ENCODE assay signal across 15 mouse cellular contexts in genomic region chr10:96438398-96439103, GRCm38 (mm10).
"Had no signal": no experiment of that assay in that cellular context is flagged by ENCODE, and none has a peak within 500 bp of the region (broad histone marks: within the 10 kb centered on the region; RNA-seq: fewer than 3 reads in every experiment).

No protein-coding gene starts in this region.

- H3K4me2 ChIP-seq: limb, embryonic 15.5 days; liver, embryonic 13.5 days; lung, embryonic 15.5 days; midbrain, embryonic 11.5 days; midbrain, embryonic 15.5 days; neural tube, embryonic 12.5 days had no signal

- H3K27ac ChIP-seq: kidney, postnatal 0 days; left cerebral cortex, adult 2 months; limb, embryonic 15.5 days; liver, embryonic 13.5 days; lung, embryonic 15.5 days; midbrain, embryonic 15.5 days; neural tube, embryonic 12.5 days had no signal

- H3K9me3 ChIP-seq: limb, embryonic 15.5 days; liver, embryonic 13.5 days; lung, embryonic 15.5 days; megakaryocyte, embryonic 14.5 days; midbrain, embryonic 15.5 days; neural tube, embryonic 12.5 days had no signal

- H3K9ac ChIP-seq: limb, embryonic 15.5 days; liver, embryonic 13.5 days; liver, postnatal 0 days; lung, embryonic 15.5 days; midbrain, embryonic 15.5 days; neural tube, embryonic 12.5 days had no signal

- H3K4me1 ChIP-seq: limb, embryonic 15.5 days; liver, embryonic 13.5 days; lung, embryonic 15.5 days; midbrain, embryonic 15.5 days; neural tube, embryonic 12.5 days had no signal

- DNase-seq: kidney, adult 9 months; kidney, postnatal 36 days; liver, embryonic 13.5 days; liver, postnatal 0 days; spleen, adult 18-20 months; thymus, postnatal 4 days had no signal

- H3K4me3 ChIP-seq: left cerebral cortex, adult 2 months; limb, embryonic 15.5 days; liver, embryonic 13.5 days; lung, embryonic 15.5 days; megakaryocyte, embryonic 14.5 days; midbrain, embryonic 15.5 days; neural tube, embryonic 12.5 days had no signal

- H3K36me3 ChIP-seq: limb, embryonic 15.5 days; liver, embryonic 13.5 days; lung, embryonic 15.5 days; midbrain, embryonic 15.5 days; neural tube, embryonic 12.5 days had no signal

- ATAC-seq: inflammation-experienced regulatory T-cells, adult 6 months; liver, postnatal 0 days; midbrain, embryonic 15.5 days had no signal

- H3K27me3 ChIP-seq: limb, embryonic 15.5 days; liver, embryonic 13.5 days; lung, embryonic 15.5 days; megakaryocyte, embryonic 14.5 days; midbrain, embryonic 15.5 days; neural tube, embryonic 12.5 days had no signal
